Mouse (Mus musculus) adrenal gland, adult 10 weeks (tissue): ENCODE measurements around the gene Rnf151. TPM values are rescaled to one million over a fixed set of nuclear protein-coding genes. Genes with fewer than 3 reads are reported as not detected.

Source experiments
- polyA plus RNA-seq: library from polyadenylated mRNA; stranded (reverse); fragments of 350-450 nt; fragmentation: Illumina TruSeq; extraction: RNeasy Lipid Tissue Mini Kit (QIAGEN cat#74804); gene quantifications from one replicate; pipeline ENCODE4 v1.2.3, GENCODE M21; 2014; ENCODE audit warnings: low read depth, low replicate concordance

The Rnf151 gene
- polyA plus RNA-seq: not detected

GRCm38 (mm10) chr17:24717943-24718342 is at the start of gene Rnf151, which contains the start of gene Rps2:
TSS of gene Rnf151 (minus strand) at chr17:24718063.
TSS of gene Rps2 (plus strand) at chr17:24718116.

DNA sequence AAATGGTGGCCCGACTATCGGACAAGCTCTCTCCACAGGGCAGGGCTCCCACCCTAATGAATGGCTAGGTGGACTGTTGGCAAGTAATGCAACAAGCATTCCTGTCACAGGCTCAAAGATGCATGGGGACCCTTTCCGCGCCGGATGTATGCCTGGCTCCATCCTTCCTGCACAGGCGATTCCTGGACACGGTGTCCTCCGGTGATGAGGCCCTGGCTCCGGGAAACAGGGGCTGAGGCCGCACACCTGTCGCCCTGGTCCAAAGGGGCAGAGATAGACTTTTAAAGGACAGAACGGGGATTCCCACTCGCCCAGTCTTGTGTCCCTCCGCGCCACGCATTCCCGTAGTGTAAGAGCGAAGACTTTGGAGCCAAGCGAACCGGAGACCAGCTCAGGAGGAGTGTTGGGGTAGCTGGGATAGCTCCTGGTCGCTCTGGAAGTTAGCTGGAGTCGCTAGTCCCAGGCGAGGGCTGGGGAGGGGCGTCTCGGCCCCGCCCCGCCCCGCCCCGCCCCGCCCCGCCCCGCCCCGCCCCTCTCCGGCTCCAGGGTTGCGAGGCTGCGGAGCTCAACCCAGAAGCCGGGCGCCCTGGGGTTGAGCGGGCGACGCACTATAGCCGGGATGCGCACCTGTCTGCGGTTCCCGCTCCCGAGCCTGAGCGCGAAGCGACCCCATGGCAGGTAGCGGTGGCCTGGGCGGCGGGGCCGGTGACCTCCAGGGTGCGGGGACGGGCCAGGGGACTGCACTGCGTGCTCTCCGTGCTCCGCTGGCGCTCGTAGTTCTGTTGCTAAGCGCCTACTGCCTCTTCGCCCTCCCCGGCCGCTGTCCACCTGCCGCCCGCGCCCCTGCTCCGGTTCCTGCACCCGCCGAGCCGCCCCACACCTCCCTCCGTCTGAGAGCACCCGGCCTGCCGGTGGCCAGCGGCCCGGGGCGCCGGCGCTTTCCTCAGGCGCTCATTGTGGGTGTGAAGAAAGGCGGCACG is 34.8 kb upstream of the Rnf151 start, which contains the start of gene Hs3st6:
TSS of gene Hs3st6 (plus strand) at position 574 of the 980 bp plus-strand sequence.

GRCm38 (mm10) chr17:24736330-24737051 is 18.6 kb upstream of the Rnf151 start, which contains the start of gene Msrb1:
TSS of gene Msrb1 (plus strand) at chr17:24736642.

DNA sequence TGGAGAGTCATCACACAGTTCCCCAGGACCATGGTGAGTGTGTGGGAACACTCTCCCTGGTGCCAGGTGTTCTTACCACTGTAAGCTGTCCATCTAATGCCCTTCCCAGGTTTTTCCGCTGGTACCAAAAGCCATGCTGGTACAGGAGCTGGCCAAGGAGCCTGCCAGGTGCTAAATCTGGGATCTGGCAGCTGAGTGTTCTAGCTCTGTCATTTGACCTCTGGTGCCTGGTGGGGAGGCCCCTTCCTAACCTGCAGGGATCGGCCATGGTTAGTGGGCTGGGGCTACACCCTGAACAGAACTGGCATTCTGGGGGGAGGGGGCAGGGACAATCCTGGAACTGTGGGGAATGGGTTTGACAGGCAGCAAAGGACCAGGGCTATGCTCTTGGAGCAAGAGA is 9.8 kb upstream of the Rnf151 start, which contains the start of gene Rpl3l:
TSS of gene Rpl3l (plus strand) at position 203 of the 400 bp plus-strand sequence.

GRCm38 (mm10) chr17:24724184-24724583 is 6.3 kb upstream of the Rnf151 start, which contains the start of gene Ndufb10:
TSS of gene Ndufb10 (minus strand) at chr17:24724478.

DNA sequence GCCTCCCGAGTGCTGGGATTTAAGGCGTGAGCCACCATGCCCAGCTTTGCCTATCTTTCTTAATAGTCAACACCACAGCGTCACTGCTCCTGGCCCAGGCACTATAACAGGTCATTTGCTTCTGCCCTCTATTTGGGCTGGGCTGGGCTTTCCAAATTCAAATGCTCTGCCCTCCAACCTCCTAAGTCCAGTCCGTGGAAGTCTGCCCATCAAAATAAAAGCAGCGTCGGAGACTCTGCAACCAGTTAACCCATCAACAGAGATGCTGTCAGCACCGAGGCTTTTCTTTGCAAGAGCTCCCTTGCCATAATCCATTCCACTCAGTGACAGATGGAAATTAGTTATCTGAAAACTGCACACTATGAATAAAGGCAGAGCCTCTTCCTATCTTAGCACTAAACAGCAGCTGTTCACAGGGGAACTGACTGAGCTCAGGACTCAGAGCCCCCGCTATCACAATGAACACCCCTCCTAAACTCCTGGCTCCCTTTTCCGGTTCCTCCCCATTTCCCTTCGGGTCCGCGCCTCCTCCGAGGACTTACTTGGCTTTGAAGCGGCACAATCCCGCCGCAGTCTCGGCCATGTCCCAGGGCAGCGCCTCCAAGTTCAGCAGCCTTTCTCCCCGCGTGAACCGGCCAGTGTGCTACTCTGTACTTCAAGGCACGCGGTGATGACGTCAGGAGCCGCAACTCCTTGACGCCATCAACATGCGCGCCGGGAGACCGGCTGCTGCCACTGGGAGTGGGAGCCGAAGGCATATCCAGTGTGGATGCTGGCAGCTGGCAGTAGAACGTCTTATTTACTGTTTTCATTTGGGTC is 10.7 kb downstream of the Rnf151 start, which contains the start of gene Tbl3:
TSS of gene Tbl3 (minus strand) at position 679 of the 819 bp plus-strand sequence.

DNA sequence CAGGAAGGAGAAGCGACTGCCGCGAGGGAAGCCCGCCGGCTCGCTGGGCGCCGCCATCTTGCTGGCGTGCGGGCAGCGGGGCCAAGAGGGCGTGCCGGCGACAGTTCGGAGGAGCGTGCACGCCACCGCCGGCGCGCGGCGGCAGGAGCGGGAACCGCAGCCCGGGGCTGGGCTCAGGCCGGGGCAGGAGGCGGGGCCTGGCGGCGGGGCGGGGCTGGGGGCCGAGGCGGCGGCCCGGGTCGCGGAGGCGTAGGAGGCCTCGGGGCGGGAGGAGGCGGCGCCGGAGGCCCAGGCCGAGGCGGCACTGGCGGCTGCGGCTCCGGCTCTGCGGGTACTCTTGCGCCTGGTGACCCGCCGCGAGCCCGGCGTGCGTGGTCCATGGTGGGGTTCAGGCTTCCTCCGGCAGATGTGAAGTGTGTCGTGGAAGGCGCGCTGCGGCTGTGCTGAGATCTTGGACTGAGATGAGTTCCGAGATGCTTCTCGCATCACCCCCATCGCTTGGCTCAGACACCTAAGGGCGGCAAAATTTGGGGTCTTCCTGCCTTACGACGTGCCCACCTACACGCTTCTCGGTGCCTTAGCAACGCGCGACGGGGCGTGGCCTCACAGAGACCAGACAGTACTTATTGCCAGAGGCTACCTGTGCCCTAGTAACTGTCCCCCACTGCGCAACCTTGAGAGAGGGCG is 21.7 kb downstream of the Rnf151 start, which contains the start of the genes Gfer and Noxo1:
TSS of gene Gfer (minus strand) at position 146 of the 687 bp plus-strand sequence.
TSS of gene Noxo1 (plus strand) at position 224 of the 687 bp plus-strand sequence.

GRCm38 (mm10) chr17:24689251-24690081 is 28.4 kb downstream of the Rnf151 start, which contains the start of gene Syngr3:
TSS of gene Syngr3 (minus strand) at chr17:24689955.

DNA sequence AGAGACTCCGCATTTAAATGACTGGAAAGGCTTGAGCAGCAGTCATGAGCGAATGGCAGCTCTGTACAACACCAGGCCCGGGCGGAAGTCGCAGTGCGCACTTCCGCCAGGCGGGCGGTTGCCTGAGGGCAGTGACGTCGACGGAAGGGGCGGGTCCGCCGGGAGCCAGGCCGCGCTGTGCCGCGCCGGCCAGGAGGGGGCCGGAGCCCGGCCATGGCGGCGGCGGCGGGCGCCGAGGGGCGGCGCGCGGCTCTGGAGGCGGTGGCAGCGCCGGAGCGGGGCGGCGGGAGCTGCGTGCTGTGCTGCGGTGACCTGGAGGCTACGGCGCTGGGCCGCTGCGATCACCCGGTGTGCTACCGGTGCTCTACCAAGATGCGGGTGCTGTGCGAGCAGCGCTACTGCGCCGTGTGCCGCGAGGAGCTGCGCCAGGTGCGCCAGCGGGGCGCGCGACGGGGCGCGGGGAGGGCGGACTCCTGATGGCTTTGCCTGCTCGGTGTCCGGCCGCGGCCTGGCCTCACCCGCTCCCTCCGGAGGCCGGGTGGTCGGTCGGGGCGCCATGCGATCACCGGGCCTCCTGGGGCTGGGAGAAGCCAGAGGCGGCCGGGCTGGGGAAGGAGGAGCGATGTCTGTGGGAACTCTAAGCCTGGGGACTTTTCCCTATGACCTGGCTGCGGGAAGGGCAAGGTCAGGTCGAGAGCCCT is 48.2 kb downstream of the Rnf151 start, which contains the start of gene Zfp598:
TSS of gene Zfp598 (plus strand) at position 143 of the 701 bp plus-strand sequence.

Other genes with a start within 250 kb of the Rnf151 start
- gene E4f1, start 247.8 kb downstream of the Rnf151 start, polyA plus RNA-seq: 0.52 TPM
- 79.8 TPM for gene Pgp, start 247.7 kb downstream of the Rnf151 start, polyA plus RNA-seq
- gene Bricd5, start 244.2 kb downstream of the Rnf151 start, polyA plus RNA-seq: not detected
- gene Mlst8, start 239.0 kb downstream of the Rnf151 start, polyA plus RNA-seq: 5.9 TPM
- 1.6 TPM for gene Caskin1, start 229.5 kb downstream of the Rnf151 start, polyA plus RNA-seq
- gene Traf7, start 190.1 kb downstream of the Rnf151 start, polyA plus RNA-seq: 8.4 TPM
- not detected for gene Rab26, start 183.9 kb downstream of the Rnf151 start, polyA plus RNA-seq
- 10.1 TPM for gene Pkd1, start 168.2 kb downstream of the Rnf151 start, polyA plus RNA-seq
- gene Tsc2, start 85.4 kb downstream of the Rnf151 start, polyA plus RNA-seq: 16.9 TPM
- 0.47 TPM for gene Nthl1, start 85.4 kb downstream of the Rnf151 start, polyA plus RNA-seq
- gene Slc9a3r2, start 67.7 kb downstream of the Rnf151 start, polyA plus RNA-seq: 16.7 TPM
- gene Npw, start 59.6 kb downstream of the Rnf151 start, polyA plus RNA-seq: not detected
- gene Zfp598, start 48.4 kb downstream of the Rnf151 start, polyA plus RNA-seq: 2.2 TPM
- gene Syngr3, start 28.1 kb downstream of the Rnf151 start, polyA plus RNA-seq: 0.76 TPM
- gene Gfer, start 21.9 kb downstream of the Rnf151 start, polyA plus RNA-seq: 9.0 TPM
- 0.87 TPM for gene Noxo1, start 21.8 kb downstream of the Rnf151 start, polyA plus RNA-seq
- gene Tbl3, start 10.4 kb downstream of the Rnf151 start, polyA plus RNA-seq: not detected
- 403 TPM for gene Rps2, start 53 bp upstream of the Rnf151 start, polyA plus RNA-seq
- 88.7 TPM for gene Ndufb10, start 6.4 kb upstream of the Rnf151 start, polyA plus RNA-seq
- 0.64 TPM for gene Rpl3l, start 9.8 kb upstream of the Rnf151 start, polyA plus RNA-seq
- 6.8 TPM for gene Msrb1, start 18.6 kb upstream of the Rnf151 start, polyA plus RNA-seq
- not detected for gene Hs3st6, start 34.9 kb upstream of the Rnf151 start, polyA plus RNA-seq
- 7.2 TPM for gene Meiob, start 86.2 kb upstream of the Rnf151 start, polyA plus RNA-seq
- gene Hagh, start 122.1 kb upstream of the Rnf151 start, polyA plus RNA-seq: 14.6 TPM
- gene Fahd1, start 132.3 kb upstream of the Rnf151 start, polyA plus RNA-seq: 80.9 TPM
- gene Igfals, start 147.9 kb upstream of the Rnf151 start, polyA plus RNA-seq: not detected
- 5.1 TPM for gene Nubp2, start 168.3 kb upstream of the Rnf151 start, polyA plus RNA-seq
- 0.47 TPM for gene Spsb3, start 168.6 kb upstream of the Rnf151 start, polyA plus RNA-seq
- gene Eme2, start 177.0 kb upstream of the Rnf151 start, polyA plus RNA-seq: 3.1 TPM
- gene Mrps34, start 177.1 kb upstream of the Rnf151 start, polyA plus RNA-seq: 2.6 TPM
- gene Nme3, start 178.4 kb upstream of the Rnf151 start, polyA plus RNA-seq: 6.5 TPM
- 11.4 TPM for gene Mapk8ip3, start 218.9 kb upstream of the Rnf151 start, polyA plus RNA-seq
- 27.1 TPM for gene Jpt2, start 242.6 kb upstream of the Rnf151 start, polyA plus RNA-seq